Mouse (Mus musculus): Measurements from ENCODE around the gene B3gnt9.

The B3gnt9 gene

GRCm38 (mm10) chr8:105282239-105282638 lies 27.3 kb upstream of the B3gnt9 start:
- no peak for DNase-seq (ENCODE audit: low read depth, low spot score)

- no peak for DNase-seq (ENCODE audit: low read depth, low spot score)
These were observed 26.9 kb upstream of the B3gnt9 start for GRCm38 (mm10) chr8:105281821-105282220.

GRCm38 (mm10) chr8:105280567-105280966 lies 25.6 kb upstream of the B3gnt9 start:
- no peak for DNase-seq (ENCODE audit: low read depth, low spot score)

DNA sequence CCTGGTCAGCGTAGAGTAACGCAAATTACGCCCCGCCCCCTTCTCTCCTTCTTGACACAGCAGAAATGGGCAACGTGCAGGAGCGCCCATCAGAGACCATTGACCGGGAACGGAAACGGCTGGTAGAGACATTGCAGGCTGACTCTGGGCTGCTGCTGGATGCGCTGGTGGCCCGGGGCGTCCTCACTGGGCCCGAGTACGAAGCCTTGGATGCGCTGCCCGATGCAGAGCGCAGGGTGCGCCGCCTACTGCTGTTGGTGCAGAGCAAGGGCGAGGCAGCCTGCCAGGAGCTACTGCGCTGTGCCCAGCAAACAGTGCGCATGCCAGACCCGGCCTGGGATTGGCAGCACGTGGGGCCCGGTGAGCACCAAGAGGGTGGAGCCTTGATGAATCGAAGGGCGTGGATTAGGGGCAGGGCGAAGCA lies 24.0 kb upstream of the B3gnt9 start:
- no peak for DNase-seq (ENCODE audit: low read depth, low spot score)

GRCm38 (mm10) chr8:105276292-105277120 lies 21.6 kb upstream of the B3gnt9 start:
- DNase-seq (ENCODE audit: low read depth, low spot score): peak; percentile 88

GRCm38 (mm10) chr8:105275840-105276239 lies 20.9 kb upstream of the B3gnt9 start, which contains the start of gene Nol3:
Nol3 (plus strand) TSS chr8:105276140.
- DNase-seq (ENCODE audit: low read depth, low spot score): no peak

- no peak for DNase-seq (ENCODE audit: low read depth, low spot score)
These were observed 20.4 kb upstream of the B3gnt9 start for GRCm38 (mm10) chr8:105275387-105275786.

- DNase-seq (ENCODE audit: low read depth, low spot score): no peak
These were observed 15.9 kb upstream of the B3gnt9 start for GRCm38 (mm10) chr8:105270916-105271186.

- DNase-seq (ENCODE audit: low read depth, low spot score): no peak
These were observed 15.4 kb upstream of the B3gnt9 start for GRCm38 (mm10) chr8:105270101-105270915.

GRCm38 (mm10) chr8:105269461-105269947 lies 14.6 kb upstream of the B3gnt9 start, which contains the start of gene Hsf4:
Hsf4 (plus strand) TSS chr8:105269801.
- no peak for DNase-seq (ENCODE audit: low read depth, low spot score)

GRCm38 (mm10) chr8:105269075-105269458 lies 14.1 kb upstream of the B3gnt9 start:
- DNase-seq (ENCODE audit: low read depth, low spot score): no peak

- DNase-seq (ENCODE audit: low read depth, low spot score): peak; percentile 94
These were observed 13.6 kb upstream of the B3gnt9 start for GRCm38 (mm10) chr8:105268342-105269074.

GRCm38 (mm10) chr8:105266775-105267174 lies 11.8 kb upstream of the B3gnt9 start:
- peak; percentile 60 for DNase-seq (ENCODE audit: low read depth, low spot score)

GRCm38 (mm10) chr8:105265128-105265527 lies 10.2 kb upstream of the B3gnt9 start:
- no peak for DNase-seq (ENCODE audit: low read depth, low spot score)

DNA sequence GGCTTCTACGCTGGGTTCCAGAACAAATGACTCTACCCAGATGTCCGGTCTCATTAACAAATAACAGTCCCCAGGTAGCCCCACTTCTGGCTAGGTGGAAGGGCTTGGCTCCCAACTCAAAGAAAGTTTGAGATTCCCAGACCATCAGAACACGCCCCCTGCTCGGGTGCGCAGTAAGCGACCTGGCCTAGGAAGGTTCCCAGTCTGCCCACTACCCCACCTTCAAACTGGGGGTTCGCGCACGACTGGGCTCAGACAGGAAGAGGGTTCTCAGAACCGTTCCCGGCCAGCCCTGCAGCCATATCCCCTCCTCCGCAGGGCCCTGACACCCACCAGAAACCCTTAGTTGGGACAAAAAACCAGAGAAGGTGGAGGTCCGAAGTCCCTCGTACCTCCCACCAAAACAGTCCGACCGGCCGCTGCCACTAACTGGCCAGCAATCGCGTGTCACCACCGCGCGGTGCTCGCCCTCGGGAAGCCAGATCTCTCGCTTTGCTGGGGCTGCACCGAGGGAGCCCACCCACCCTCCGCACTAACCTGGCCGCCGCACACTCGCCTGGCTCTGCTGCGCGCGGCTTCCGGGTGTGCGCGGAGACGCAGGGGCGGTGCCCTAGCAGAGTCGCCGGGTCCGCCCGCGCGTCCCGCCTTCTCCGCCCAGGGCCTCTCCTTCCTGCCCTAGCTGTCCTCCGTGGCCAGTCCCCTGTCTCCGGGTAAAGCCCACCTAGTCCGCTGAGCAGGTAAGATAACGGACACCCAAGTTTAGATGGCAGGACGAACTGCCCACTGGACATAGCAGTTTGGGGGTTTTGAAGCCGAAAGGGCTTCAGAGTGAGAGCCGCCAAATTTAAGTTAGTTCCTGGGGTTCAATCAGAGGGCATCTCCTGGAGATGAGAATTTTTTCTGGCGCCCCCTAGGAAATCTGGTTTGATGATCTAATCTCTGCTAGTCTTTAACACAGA lies 9.3 kb upstream of the B3gnt9 start, which contains the start of the genes Tradd and Fbxl8:
TSS of gene Tradd (minus strand) at position 586 of the 959 bp plus-strand sequence.
TSS of gene Fbxl8 (plus strand) at position 625 of the 959 bp plus-strand sequence.
- DNase-seq (ENCODE audit: low read depth, low spot score): no peak

DNA sequence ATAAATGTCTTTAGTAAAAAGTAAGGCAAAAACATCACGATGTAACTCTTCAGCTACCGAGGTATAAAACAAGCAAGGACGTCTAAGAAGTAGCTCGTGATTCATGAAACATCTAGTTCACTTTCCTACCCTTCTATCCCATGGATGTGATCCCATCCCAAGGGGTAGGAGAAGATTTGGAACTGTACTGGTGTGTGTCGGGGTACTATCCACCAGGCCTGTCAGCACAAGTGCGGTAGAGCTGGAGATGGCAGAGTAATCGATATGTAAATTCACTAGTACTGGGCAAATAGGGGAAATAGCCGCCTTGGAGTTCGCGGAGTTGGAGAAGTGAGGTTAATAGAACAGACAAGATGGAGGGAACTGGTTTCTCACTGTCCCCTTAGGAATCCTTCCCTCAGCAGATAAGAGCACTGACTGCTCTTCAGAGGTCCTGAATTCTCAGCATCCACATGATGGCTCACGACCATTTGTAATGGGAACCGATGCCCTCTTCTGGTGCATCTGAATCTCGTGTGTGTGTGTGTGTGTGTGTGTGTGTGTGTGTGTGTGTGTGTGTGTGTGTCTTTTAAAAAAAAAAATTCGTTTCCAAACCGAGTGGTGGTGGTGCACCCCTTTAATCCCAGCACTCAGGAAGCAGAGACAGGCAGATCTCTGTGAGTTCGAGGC lies 8.4 kb upstream of the B3gnt9 start:
- no peak for DNase-seq (ENCODE audit: low read depth, low spot score)

DNA sequence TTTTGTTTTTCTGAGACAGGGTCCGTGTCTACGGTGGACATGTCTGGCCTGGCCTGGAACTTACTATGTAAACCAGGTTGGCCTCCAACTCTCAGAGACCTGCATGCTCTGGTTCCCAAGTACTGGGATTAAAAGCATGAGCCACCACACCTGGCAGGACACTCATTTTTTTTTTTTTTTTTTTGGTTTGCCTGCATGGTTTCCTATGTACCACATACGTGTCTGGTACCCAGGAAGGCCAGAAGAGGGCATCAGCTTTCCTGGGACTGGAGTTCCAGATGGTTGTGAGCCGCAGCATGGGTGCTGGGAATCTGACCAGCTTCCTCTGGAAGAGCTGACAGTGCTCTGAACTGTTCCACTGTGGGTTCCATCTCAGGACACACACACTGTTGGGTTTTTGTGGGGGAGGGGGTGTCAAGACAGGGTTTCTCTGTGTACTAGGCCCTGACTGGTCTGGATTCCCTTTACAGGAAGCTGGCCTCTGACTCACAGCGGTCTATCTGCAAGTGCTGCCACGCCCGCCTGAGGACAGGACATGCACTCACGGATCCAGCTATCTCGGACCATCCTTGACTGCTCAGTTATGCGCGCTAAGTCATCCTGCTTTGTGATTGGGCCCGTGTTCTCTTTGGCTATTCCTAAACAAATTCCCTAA lies 6.5 kb upstream of the B3gnt9 start:
- peak; percentile 71 for DNase-seq (ENCODE audit: low read depth, low spot score)

- DNase-seq (ENCODE audit: low read depth, low spot score): no peak
These were observed 5.6 kb upstream of the B3gnt9 start for GRCm38 (mm10) chr8:105260371-105261099.

All from ES-CJ7 (cell line).